Mouse (Mus musculus) G1E (cell line): Measurements from ENCODE around the gene Ywhah.

ENCODE experiments used
- CTCF ChIP-seq: IDR thresholded peaks from 2 replicates; pipeline ENCODE4 v1.5.1; 2012; ENCODE audit warnings: low read depth, low read length, inconsistent platforms, mixed read lengths
- GATA1 ChIP-seq: IDR thresholded peaks from 2 replicates; pipeline ENCODE4 v1.6.1; 2012; ENCODE audit warnings: borderline replicate concordance, low read length, inconsistent platforms, mixed read lengths
- GATA2 ChIP-seq: IDR thresholded peaks from 2 replicates; pipeline ENCODE4 v1.6.1; 2012; ENCODE audit warnings: low read depth, low read length, inconsistent platforms, borderline replicate concordance
- POLR2AphosphoS5 ChIP-seq: IDR thresholded peaks from 2 replicates; pipeline ENCODE4 v1.6.1; 2012; ENCODE audit warnings: low read depth, low read length, inconsistent platforms; ENCODE audit not compliant: insufficient replicate concordance

DNA sequence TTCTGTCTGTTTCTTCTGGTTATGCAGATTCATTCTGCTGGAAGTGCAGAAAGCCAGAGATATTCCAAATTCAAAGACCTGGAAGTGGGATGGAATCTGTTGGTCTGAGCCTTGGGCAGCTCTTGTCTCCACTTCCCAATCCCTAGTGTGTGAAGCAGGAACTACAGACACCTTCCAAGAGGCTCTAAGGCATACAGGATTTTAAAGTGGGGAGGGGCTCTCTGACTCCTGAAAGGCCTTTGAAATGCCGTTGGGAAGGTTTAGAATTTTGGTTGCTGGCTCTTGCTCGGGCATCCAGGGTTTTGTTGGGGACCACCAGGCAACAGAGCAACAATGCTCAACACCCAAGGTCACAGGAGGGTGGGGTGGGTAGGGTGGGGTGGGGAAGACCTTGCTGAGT is 9.3 kb upstream of the Ywhah start:
- TF ChIP-seq CTCF (no peak), GATA2 (no peak), POLR2AphosphoS5 (no peak), GATA1 (no peak)
